Mouse (Mus musculus) liver, embryonic 13.5 days (tissue): ENCODE results near the gene Accs. TPM values are rescaled to one million over a fixed set of nuclear protein-coding genes. Genes with fewer than 3 reads are reported as not detected.

Experiments used
- ATAC-seq: fragments of 200-750 bp; cut with Nextera tagmentation; 2 replicates; pipeline ENCODE4 v1.8.0; 2017; ENCODE audit warnings: low read depth, mild to moderate bottlenecking, moderate number of reproducible peaks, moderate library complexity
- DNase-seq: peaks from one replicate; pipeline ENCODE4 v3.0.0; 2022
- H3K27ac ChIP-seq: fragments of 300-500 bp; sonication (generic); 2 replicates; pipeline ENCODE4 v1.5.1; 2015; ENCODE audit warnings: moderate library complexity, mild to moderate bottlenecking, inconsistent platforms
- H3K27me3 ChIP-seq: fragments of 300-500 bp; sonication (generic); 2 replicates; pipeline ENCODE4 v1.6.1; 2015; ENCODE audit warnings: mild to moderate bottlenecking, inconsistent platforms
- H3K36me3 ChIP-seq: fragments of 300-500 bp; sonication (generic); 2 replicates; pipeline ENCODE4 v1.6.1; 2015; ENCODE audit warnings: mild to moderate bottlenecking, inconsistent platforms
- H3K4me1 ChIP-seq: fragments of 300-500 bp; sonication (generic); replicated peaks from 2 replicates; pipeline ENCODE4 v1.6.1; 2015; ENCODE audit warnings: inconsistent platforms
- H3K4me2 ChIP-seq: fragments of 300-500 bp; sonication (generic); 2 replicates; pipeline ENCODE4 v1.6.1; 2015; ENCODE audit warnings: inconsistent platforms, mild to moderate bottlenecking, moderate library complexity
- H3K4me3 ChIP-seq: fragments of 300-500 bp; sonication (generic); replicated peaks from 2 replicates; pipeline ENCODE4 v1.5.1; 2015; ENCODE audit warnings: mild to moderate bottlenecking, inconsistent platforms
- H3K9ac ChIP-seq: fragments of 300-500 bp; sonication (generic); 2 replicates; pipeline ENCODE4 v1.6.1; 2015; ENCODE audit warnings: mild to moderate bottlenecking, inconsistent platforms
- H3K9me3 ChIP-seq: fragments of 300-500 bp; sonication (generic); replicated peaks from 2 replicates; pipeline ENCODE4 v1.6.1; 2016; ENCODE audit warnings: inconsistent platforms
- WGBS: fragments of 180-500 bp; shearing (Covaris S2); methylation state at CpG from one replicate; pipeline ENCODE4 v1.1.7; 2015; ENCODE audit not compliant: insufficient replicate concordance; 5-methylcytosine and 5-hydroxymethylcytosine counted together
- polyA plus RNA-seq: library from polyadenylated mRNA; unstranded; fragments of >200 nt; fragmentation: Nextera tagmentation; extraction: Ambion mirVana; gene quantifications from 2 replicates; pipeline ENCODE4 v1.2.1, GENCODE M21; 2015

Gene Accs
- polyA plus RNA-seq, 1 experiment from 2014 or later: 1.6 TPM

DNA sequence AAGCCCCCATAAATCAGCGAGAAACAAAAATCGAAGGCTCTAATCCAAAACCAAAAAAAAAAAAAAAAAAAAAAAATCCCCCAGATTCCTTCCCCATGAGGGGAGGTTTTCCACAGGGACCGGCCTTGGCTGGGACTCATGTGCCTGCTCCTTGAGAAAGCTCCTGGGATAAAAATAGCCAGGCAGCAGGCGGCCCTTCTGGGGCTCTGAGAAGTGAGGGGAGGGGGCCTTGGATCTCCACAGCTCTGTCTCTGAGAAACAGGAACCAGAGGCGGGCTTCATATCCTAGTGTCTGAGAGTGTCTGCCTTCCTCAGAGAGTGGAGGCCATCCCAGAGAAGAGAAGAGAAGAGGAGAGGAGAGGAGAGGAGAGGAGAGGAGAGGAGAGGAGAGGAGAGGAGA is 27.3 kb upstream of the Accs start:
- no peaks in the 10 kb centered on the region for H3K27me3 ChIP-seq
- no peaks in the 10 kb centered on the region for H3K9me3 ChIP-seq
- 41% methylated on average over 5 of the region's 5 CpGs for WGBS
- ATAC-seq (no peak), DNase-seq (no peak)
- H3K9ac ChIP-seq: no peak overlapping the region
- no peaks in the 10 kb centered on the region for H3K36me3 ChIP-seq
- no peak overlapping the region for H3K27ac ChIP-seq
- H3K4me3 ChIP-seq: no peak overlapping the region
- no peak overlapping the region for H3K4me2 ChIP-seq
- H3K4me1 ChIP-seq: peaks cover 9% of the 10 kb centered on the region

DNA sequence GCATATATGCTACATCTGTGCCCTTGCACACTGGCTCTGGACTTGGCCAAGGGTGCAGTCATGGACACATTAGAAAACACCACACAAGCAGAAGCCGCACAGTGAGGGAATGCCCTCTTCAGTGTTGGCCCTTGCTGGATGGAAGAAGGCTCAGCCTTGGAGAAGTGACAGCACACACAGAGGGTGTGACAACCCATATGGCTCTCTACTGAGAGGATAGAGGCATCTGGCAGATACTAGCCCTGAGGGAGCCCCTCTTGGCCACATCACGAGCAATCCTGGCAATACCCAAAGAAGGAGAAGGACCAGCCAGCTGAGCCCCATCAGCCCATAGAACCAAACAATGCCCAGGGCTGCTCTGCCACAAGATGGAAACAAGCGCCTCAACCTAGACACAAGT is 24.9 kb upstream of the Accs start:
- Histone ChIP-seq H3K4me1 (peaks cover 9% of the 10 kb centered on the region), H3K9me3 (no peaks in the 10 kb centered on the region), H3K27me3 (no peaks in the 10 kb centered on the region), H3K27ac (no peak overlapping the region), H3K4me2 (no peak overlapping the region), H3K4me3 (no peak overlapping the region), H3K36me3 (no peaks in the 10 kb centered on the region), H3K9ac (no peak overlapping the region)
- 61% methylated on average over 3 of the region's 3 CpGs for WGBS
- DNase-seq (no peak), ATAC-seq (no peak)

DNA sequence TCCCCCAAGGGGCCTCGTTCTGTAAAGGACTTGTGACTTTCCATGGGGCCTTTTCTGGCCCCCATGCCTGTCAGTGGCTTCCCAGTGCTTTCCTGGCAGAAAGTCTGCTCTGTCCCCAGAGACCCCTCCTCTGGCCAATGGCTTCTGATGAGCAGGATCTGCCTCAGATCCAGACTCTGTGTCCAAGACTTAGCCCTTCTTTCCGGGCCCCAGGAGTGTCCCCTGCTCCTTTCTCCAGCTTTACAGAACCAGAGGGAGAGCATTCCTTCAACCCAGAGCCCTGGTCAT is 24.4 kb upstream of the Accs start:
- H3K36me3 ChIP-seq: no peaks in the 10 kb centered on the region

DNA sequence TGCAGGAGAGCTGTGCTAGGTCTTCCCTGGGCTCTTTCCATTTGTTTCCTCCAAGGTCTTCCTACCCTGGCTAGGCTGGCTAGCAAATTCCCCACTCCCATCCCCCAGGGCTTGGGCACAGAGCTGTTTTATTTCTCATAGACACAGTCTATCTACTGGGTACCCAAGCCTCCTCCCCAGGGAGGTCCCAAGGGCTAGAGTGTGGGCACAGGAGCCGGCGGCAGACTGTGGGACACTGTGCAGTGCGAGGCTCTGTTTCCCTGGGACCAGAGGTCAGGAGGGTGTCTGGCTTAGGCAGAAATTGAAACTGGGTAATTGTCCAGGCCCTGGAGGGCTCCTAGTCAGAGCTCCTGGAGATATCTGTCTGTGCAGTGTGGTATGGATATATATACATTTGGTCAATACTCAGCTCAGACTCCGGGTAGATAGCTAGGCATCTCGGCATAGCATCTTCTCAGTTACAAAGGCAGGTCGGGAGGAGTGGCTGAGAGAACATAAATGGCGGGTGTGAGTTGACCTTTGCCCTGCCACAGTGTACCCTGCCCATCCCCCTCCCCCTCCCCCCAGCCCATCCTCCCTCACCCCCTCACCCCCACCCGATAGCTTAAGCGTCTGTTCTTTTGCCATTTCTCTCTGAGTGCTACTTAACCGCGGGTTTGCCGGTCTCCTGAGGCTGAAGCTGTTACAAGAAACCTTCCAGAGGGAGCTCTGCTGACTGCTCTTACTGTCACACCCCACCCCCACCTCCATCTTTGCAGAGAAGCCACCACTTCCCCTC is 23.9 kb upstream of the Accs start:
- no peak overlapping the region for H3K9ac ChIP-seq
- H3K27ac ChIP-seq: no peak overlapping the region
- no peak for ATAC-seq
- peaks cover 9% of the 10 kb centered on the region for H3K4me1 ChIP-seq
- H3K4me3 ChIP-seq: no peak overlapping the region
- H3K4me2 ChIP-seq: no peak overlapping the region
- 18% methylated on average over 12 of the region's 12 CpGs for WGBS
- no peaks in the 10 kb centered on the region for H3K9me3 ChIP-seq
- DNase-seq: no peak
- H3K36me3 ChIP-seq: no peaks in the 10 kb centered on the region
- H3K27me3 ChIP-seq: no peaks in the 10 kb centered on the region

More for the DNA sequence above, 24.4 kb upstream of the Accs start:
- Histone ChIP-seq H3K9ac (no peak overlapping the region), H3K27me3 (no peaks in the 10 kb centered on the region), H3K9me3 (no peaks in the 10 kb centered on the region), H3K4me2 (no peak overlapping the region), H3K4me1 (peaks cover 9% of the 10 kb centered on the region), H3K27ac (no peak overlapping the region), H3K4me3 (no peak overlapping the region)
- ATAC-seq (no peak), DNase-seq (no peak)
- WGBS: 9% methylated on average over 2 of the region's 2 CpGs

DNA sequence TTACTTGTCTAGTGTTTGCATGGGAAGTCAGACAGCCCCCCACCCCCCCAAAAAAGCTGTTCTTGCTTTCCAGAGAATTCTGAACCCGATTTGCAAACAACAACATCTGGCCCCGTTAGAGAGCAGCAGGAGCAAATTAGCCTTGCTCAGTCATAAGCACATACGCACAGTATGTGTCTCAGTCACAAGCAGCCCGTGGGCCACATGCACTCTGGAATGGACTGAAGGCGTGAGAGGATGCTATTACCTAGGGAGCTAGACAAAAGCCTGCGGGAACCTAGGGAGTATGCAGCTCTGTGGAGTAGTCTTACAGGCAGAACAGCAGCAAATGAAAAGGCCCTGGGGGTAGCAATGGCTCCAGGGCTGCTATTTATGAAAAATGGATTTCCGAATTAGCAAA is 22.5 kb upstream of the Accs start:
- ATAC-seq: no peak

DNA sequence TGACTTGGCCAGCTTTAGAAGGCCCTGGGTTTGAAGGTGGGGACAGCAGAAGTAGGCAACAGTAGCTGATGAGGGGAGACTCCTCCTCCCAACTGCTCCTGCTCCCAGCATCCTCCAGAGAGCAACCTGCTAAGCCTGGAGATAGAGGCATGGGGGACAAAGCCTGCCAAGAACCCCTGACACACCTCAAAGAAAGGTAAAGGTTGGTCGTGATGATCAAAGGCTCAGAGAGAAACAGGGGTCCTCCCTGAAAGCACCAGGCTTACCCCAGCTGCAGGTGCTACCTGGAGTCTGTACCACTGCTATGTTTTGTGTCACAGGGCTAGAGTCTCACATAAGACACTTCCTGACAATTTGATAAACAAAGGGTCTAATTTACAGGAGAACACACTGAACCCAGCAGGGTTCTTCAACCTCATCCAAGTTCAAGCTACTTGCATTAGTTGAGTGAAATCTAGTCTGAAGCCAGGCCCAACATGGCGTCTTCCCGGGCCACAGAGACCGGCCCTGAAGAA is 21.7 kb upstream of the Accs start:
- ATAC-seq: no peak
- DNase-seq: no peak
- H3K4me1 ChIP-seq: peaks cover 9% of the 10 kb centered on the region
- no peaks in the 10 kb centered on the region for H3K36me3 ChIP-seq
- no peak overlapping the region for H3K27ac ChIP-seq
- H3K4me2 ChIP-seq: no peak overlapping the region
- WGBS: 69% methylated on average over 4 of the region's 4 CpGs
- H3K4me3 ChIP-seq: no peak overlapping the region
- no peaks in the 10 kb centered on the region for H3K9me3 ChIP-seq
- H3K27me3 ChIP-seq: no peaks in the 10 kb centered on the region
- no peak overlapping the region for H3K9ac ChIP-seq

More for the DNA sequence above, 22.5 kb upstream of the Accs start:
- H3K4me2 ChIP-seq: no peak overlapping the region
- no peaks in the 10 kb centered on the region for H3K36me3 ChIP-seq
- no peaks in the 10 kb centered on the region for H3K27me3 ChIP-seq
- H3K9me3 ChIP-seq: no peaks in the 10 kb centered on the region
- H3K9ac ChIP-seq: no peak overlapping the region
- H3K4me3 ChIP-seq: no peak overlapping the region
- no peak for DNase-seq
- peaks cover 9% of the 10 kb centered on the region for H3K4me1 ChIP-seq
- 66% methylated on average over 7 of the region's 7 CpGs for WGBS
- H3K27ac ChIP-seq: no peak overlapping the region

DNA sequence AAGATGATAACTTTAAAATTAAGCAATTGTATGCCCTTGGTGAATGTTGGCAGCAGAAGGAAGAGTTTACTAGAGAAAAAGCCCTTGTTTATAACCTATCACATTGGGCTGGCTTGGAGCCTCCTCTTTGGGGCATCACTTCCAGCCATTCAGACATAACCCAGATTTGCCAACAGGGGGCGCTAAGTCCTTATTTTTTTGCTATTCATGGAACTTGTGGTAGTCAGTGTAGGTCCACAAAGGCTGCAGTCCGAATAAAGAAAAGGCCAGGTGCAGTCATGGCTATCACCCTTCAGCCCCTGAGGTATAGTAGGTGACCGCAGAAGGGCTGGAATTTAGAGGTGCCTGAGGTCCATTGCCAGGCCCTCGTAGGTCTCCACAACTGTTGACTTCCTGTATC is 21.1 kb upstream of the Accs start:
- Histone ChIP-seq H3K27me3 (no peaks in the 10 kb centered on the region), H3K9ac (no peak overlapping the region), H3K4me3 (no peak overlapping the region), H3K4me1 (peaks cover 9% of the 10 kb centered on the region), H3K27ac (no peak overlapping the region), H3K36me3 (no peaks in the 10 kb centered on the region), H3K4me2 (no peak overlapping the region), H3K9me3 (no peaks in the 10 kb centered on the region)
- ATAC-seq (no peak), DNase-seq (peak; percentile 11)
- WGBS: 31% methylated on average over 4 of the region's 4 CpGs

DNA sequence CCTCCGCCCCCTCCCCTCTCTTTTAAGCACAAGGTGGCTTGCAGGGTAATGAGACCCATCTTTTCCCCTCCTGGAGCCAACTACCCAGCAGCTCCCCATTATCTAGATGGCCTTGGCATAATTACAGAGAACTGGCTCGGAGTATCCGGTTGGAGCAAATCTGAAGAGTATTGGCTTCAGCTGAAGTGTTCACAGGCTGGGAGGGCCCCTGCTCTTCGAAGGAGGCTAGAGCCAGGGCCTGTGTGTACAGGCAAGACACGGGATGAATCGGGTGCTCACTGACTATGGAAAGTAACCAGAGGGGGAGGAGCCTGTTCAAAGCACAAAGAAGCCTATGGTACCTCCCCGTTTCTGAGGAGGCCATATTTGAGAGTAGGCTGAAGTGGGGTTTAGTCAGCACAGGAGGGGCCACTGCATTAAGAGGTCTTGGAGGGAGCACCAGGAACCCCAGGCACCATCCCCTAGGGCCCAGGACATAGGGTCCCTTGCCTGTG is 19.4 kb upstream of the Accs start, which contains the start of gene Accsl:
TSS of gene Accsl (minus strand) at position 51 of the 494 bp plus-strand sequence.
- ATAC-seq: no peak
- DNase-seq: no peak
- H3K4me1 ChIP-seq: peaks cover 8% of the 10 kb centered on the region
- H3K27me3 ChIP-seq: no peaks in the 10 kb centered on the region
- H3K9ac ChIP-seq: no peak within 1 kb of the TSS
- no peaks in the 10 kb centered on the region for H3K36me3 ChIP-seq
- no peak within 1 kb of the TSS for H3K27ac ChIP-seq
- no peak within 1 kb of the TSS for H3K4me3 ChIP-seq
- H3K9me3 ChIP-seq: no peaks in the 10 kb centered on the region
- 47% methylated on average over 7 of the region's 7 CpGs for WGBS
- H3K4me2 ChIP-seq: no peak within 1 kb of the TSS

DNA sequence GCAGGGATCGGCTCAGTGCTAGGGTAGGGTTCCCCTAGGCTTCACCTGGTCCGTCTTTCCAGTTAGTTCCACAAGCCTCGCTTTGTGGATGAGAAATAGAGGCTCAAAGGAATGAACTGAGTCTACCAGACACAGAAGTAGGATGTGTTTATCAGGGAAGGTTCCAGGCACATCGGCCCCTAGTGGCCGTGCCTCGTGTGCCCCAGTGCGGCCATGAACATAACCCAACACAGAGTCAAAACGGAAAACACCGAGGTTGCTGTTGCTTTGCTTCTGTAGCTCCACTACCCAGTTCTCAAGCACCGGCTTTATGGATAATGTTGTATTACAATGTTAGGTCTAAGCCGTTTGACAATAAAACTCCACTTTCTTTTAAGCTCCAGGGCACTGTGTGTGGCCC is 18.8 kb upstream of the Accs start:
- 69% methylated on average over 11 of the region's 11 CpGs for WGBS

DNA sequence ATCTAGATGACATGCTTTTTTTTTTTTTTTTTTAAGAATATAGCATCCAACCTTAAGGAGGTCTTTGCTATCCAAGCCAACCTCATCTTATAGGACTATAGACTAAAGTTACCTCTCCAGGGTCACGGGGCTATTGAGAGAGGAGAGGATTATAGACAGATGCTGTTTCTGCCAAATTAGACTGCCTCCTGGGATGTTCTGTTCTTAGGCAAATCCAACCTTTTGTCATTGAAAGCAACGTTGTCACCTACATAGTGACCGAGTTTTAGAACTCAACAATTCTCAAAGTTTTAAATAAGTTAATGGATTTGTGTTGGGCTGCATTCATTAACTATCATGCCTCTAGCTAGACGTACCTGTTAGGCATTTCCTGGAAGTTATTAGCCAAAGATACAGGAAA is 13.5 kb upstream of the Accs start:
- Histone ChIP-seq H3K9ac (no peak overlapping the region), H3K4me2 (no peak overlapping the region), H3K27ac (no peak overlapping the region), H3K9me3 (no peaks in the 10 kb centered on the region), H3K4me1 (no peaks in the 10 kb centered on the region), H3K36me3 (no peaks in the 10 kb centered on the region), H3K4me3 (no peak overlapping the region), H3K27me3 (no peaks in the 10 kb centered on the region)
- DNase-seq (no peak), ATAC-seq (no peak)
- whole genome bisulfite sequencing: 56% methylated on average over 4 of the region's 4 CpGs

More for the DNA sequence above, 18.8 kb upstream of the Accs start:
- Histone ChIP-seq H3K36me3 (no peaks in the 10 kb centered on the region), H3K4me2 (no peak overlapping the region), H3K4me1 (peaks cover 4% of the 10 kb centered on the region; the same call in 1 of the 2 replicates), H3K9me3 (no peaks in the 10 kb centered on the region), H3K27ac (no peak overlapping the region), H3K27me3 (no peaks in the 10 kb centered on the region), H3K4me3 (no peak overlapping the region), H3K9ac (no peak overlapping the region)
- DNase-seq (no peak), ATAC-seq (no peak)

DNA sequence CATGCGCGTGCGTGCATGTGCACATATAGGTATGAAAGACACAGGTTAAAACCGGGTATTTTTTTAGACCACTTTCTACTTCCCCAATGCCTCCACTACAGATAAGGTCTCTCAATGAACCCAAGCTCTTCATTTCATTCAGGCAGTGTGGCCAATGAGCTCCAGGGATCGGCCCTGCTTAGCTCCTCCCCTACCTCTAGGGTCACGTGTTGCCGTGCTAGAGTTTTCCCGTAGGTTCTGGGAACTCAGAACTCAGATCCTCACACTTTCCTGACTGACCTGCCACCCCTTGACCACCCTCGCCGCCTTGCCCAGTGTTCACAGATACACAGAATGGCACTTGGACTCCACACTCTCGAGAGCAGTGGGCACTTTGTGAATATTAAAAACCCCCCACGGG is 9.1 kb upstream of the Accs start:
- H3K9ac ChIP-seq: no peak overlapping the region
- H3K4me2 ChIP-seq: no peak overlapping the region
- no peak overlapping the region for H3K27ac ChIP-seq
- H3K4me1 ChIP-seq: no peaks in the 10 kb centered on the region
- H3K27me3 ChIP-seq: no peaks in the 10 kb centered on the region
- no peaks in the 10 kb centered on the region for H3K9me3 ChIP-seq
- 56% methylated on average over 12 of the region's 12 CpGs for WGBS
- ATAC-seq: no peak
- no peak overlapping the region for H3K4me3 ChIP-seq
- no peaks in the 10 kb centered on the region for H3K36me3 ChIP-seq
- DNase-seq: no peak

DNA sequence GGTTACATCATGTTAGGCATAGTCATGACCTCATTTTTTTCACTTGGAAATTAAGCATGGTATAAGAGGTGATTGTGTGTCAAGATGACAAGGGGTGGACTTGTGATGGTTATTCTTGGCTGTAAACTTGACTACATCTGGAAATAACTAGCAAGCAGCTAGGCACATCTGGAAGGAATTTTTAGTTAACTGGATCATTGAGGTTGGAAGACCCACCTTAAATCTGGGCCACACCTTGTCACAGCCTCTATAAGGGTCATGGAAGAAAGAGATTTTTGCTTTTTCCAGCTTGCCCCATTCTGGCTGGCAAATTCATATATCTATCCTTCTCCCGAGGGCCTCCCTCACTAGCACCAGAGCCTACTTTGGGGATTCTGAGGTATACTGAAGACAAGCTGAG is 1.6 kb upstream of the Accs start:
- Histone ChIP-seq H3K9ac (no peak overlapping the region), H3K4me3 (no peak overlapping the region), H3K27ac (no peak overlapping the region), H3K36me3 (no peaks in the 10 kb centered on the region), H3K4me2 (no peak overlapping the region), H3K9me3 (no peaks in the 10 kb centered on the region), H3K27me3 (no peaks in the 10 kb centered on the region), H3K4me1 (peaks cover 17% of the 10 kb centered on the region)
- no peak for ATAC-seq
- WGBS: 50% methylated on average over 1 of the region's 1 CpGs
- no peak for DNase-seq
